Comparison of ENCODE assay signal across 18 mouse cellular contexts in genomic region chr8:122836696-122837095, GRCm38 (mm10). TPM values are rescaled to one million over a fixed set of nuclear protein-coding genes. Genes with fewer than 3 reads are reported as not detected.
"Had no signal": no experiment of that assay in that cellular context is flagged by ENCODE, and none has a peak within 500 bp of the region (broad histone marks: within the 10 kb centered on the region; RNA-seq: fewer than 3 reads in every experiment).

No protein-coding gene starts in this region.

- ATAC-seq: inflammation-experienced regulatory T-cells, adult 6 months; lung, postnatal 0 days; midbrain, embryonic 15.5 days had no signal

- H3K36me3 ChIP-seq: midbrain, embryonic 12.5 days; midbrain, embryonic 15.5 days; neural tube, embryonic 13.5 days had no signal

- H3K27ac ChIP-seq: layer of hippocampus, adult 2 months; left cerebral cortex, adult 2 months; liver, embryonic 14.5 days; macrophage; midbrain, embryonic 12.5 days; midbrain, embryonic 15.5 days; neural tube, embryonic 13.5 days had no signal

- H3K9ac ChIP-seq: liver, embryonic 14.5 days; lung, embryonic 14.5 days; midbrain, embryonic 12.5 days; midbrain, embryonic 15.5 days; neural tube, embryonic 13.5 days had no signal

- DNase-seq: kidney, adult 11 months; kidney, adult 8-10 months; kidney, postnatal 25 days; layer of hippocampus, postnatal 36 days; lung, embryonic 14.5 days; retina, postnatal 1 day; thymus, postnatal 25 days had no signal

- H3K27me3 ChIP-seq: midbrain, embryonic 12.5 days; midbrain, embryonic 15.5 days had no signal

- H3K4me2 ChIP-seq: lung, embryonic 14.5 days; midbrain, embryonic 12.5 days; midbrain, embryonic 15.5 days; neural tube, embryonic 13.5 days had no signal

- H3K4me3 ChIP-seq: layer of hippocampus, adult 2 months; left cerebral cortex, adult 2 months; midbrain, embryonic 12.5 days; midbrain, embryonic 15.5 days; neural tube, embryonic 13.5 days had no signal

- H3K9me3 ChIP-seq: midbrain, embryonic 12.5 days; midbrain, embryonic 15.5 days; neural tube, embryonic 13.5 days had no signal

- H3K4me1 ChIP-seq: midbrain, embryonic 12.5 days; midbrain, embryonic 15.5 days; neural tube, embryonic 13.5 days had no signal

RNA-seq across cellular contexts. Expression of gene Cdh15, which starts 11.1 kb away (rescaled TPM):
- polyA plus RNA-seq: liver, embryonic 14.5 days; lung, embryonic 14.5 days; macrophage; small intestine, adult 2 months; spleen, adult 2 months had no signal
